Mouse (Mus musculus) myocyte (in vitro differentiated cells): ENCODE measurements at regions not wholly inside any gene's neighbourhood (a gene's known extent, or its start where the extent isn't known, plus 50 kb on each side); places are given as distances from the start of the nearest gene placed in this dataset.

Source experiments
- CEBPB ChIP-seq: IDR thresholded peaks from 2 replicates; pipeline ENCODE4 v1.6.1; 2011; ENCODE audit warnings: mild to moderate bottlenecking, moderate library complexity; ENCODE audit not compliant: poor library complexity, insufficient read depth, severe bottlenecking
- E2F4 ChIP-seq: IDR thresholded peaks from one replicate; pipeline ENCODE4 v1.6.1; 2011; ENCODE audit warnings: mild to moderate bottlenecking, control low read depth, moderate library complexity; ENCODE audit not compliant: insufficient read depth
- MAX ChIP-seq: IDR thresholded peaks from one replicate; pipeline ENCODE4 v1.6.1; 2011; ENCODE audit warnings: low read depth, mild to moderate bottlenecking, control low read depth
- MYOD1 ChIP-seq, 3 experiments: IDR thresholded peaks; one replicate each; pipeline ENCODE4 v1.6.1; 2011; ENCODE audit warnings: control low read depth in 2 of 3, low read depth in 2 of 3, mild to moderate bottlenecking in 2 of 3, moderate library complexity in 1 of 3; ENCODE audit not compliant: insufficient read length in 2 of 3, control insufficient read depth in 1 of 3
- POLR2A ChIP-seq: IDR thresholded peaks from one replicate; pipeline ENCODE4 v1.6.1; 2011; ENCODE audit warnings: low read depth, mild to moderate bottlenecking, control low read depth, moderate library complexity; ENCODE audit not compliant: insufficient read length
- POLR2AphosphoS2 ChIP-seq: IDR thresholded peaks from one replicate; pipeline ENCODE4 v1.6.1; 2011; ENCODE audit warnings: low read depth, control low read depth; ENCODE audit not compliant: insufficient read length
- TCF12 ChIP-seq: IDR thresholded peaks from one replicate; pipeline ENCODE4 v1.6.1; 2011; ENCODE audit warnings: mild to moderate bottlenecking, control low read depth; ENCODE audit not compliant: poor library complexity, insufficient read depth, severe bottlenecking

GRCm38 (mm10) chr6:25978171-25978847 is 169.3 kb upstream of the Pot1a start:
- TF ChIP-seq MAX, result no peak
- TF ChIP-seq POLR2A, result no peak
- TF ChIP-seq MYOD1 (IDR thresholded peaks at IDR 0.05; ENCODE audit: control insufficient read depth in 1 of 3, insufficient read length in 2 of 3, low read depth in 2 of 3), result no peak
- no peak for TF ChIP-seq CEBPB
- no peak for TF ChIP-seq TCF12
- TF ChIP-seq POLR2AphosphoS2, result no peak
- no peak for TF ChIP-seq E2F4
